Comparison of ENCODE assay signal across 19 mouse cellular contexts in genomic region chr10:114913971-114914370, GRCm38 (mm10).
DNase-seq lines count a peak whose midpoint lies in the region; ATAC-seq lines count a peak whose summit lies in the region.
"Had no signal": no experiment of that assay in that cellular context is flagged by ENCODE, and none has a peak within 500 bp of the region (broad histone marks: within the 10 kb centered on the region; RNA-seq: fewer than 3 reads in every experiment).

No protein-coding gene starts in this region.

- intact Hi-C loops in left cerebral cortex, postnatal 4 days (cut with DNase I), result no loop called here
- intact Hi-C loops in left cerebral cortex, postnatal 36 days (cut with DNase I), result no loop called here
- intact Hi-C loops in heart, postnatal 14 days (cut with DNase I), result no loop called here

- ATAC-seq in cerebellum, adult (ENCODE audit: insufficient number of reproducible peaks, low FRiP score, low TSS enrichment), result peak; percentile 97
- ATAC-seq: forebrain, postnatal 0 days; intestine, embryonic 16.5 days; Patski had no signal

- peak; percentile 26 for DNase-seq in left cerebral cortex, postnatal 4 days
- no peak for DNase-seq in left cerebral cortex, postnatal 36 days (ENCODE audit: low spot score in 2 of 2)
- DNase-seq in cerebellum, adult 8-10 months, result peak; percentile 75
- peak; percentile 70 to 78 for DNase-seq in cerebellum, postnatal 36 days
- DNase-seq in right cerebral cortex, adult 2 months (ENCODE audit: low spot score in 2 of 2), result no peak
- no peak for DNase-seq in heart, postnatal 14 days
- DNase-seq: adrenal gland, postnatal 36 days; forebrain, postnatal 0 days; gastrocnemius, postnatal 14 days; heart, adult 2 months; kidney, adult 9 months; kidney, postnatal 25 days; liver, embryonic 13.5 days; lung, embryonic 14.5 days; midbrain, embryonic 14.5 days; spleen, adult 18-20 months had no signal

Comparison
In these comparisons a context has a peak if more than half of its experiments do, and no peak if none do; other contexts are left out.
1. DNase-seq: peak in left cerebral cortex, postnatal 4 days (single experiment), cerebellum, adult 8-10 months (single experiment) and cerebellum, postnatal 36 days (2 of 2); none in left cerebral cortex, postnatal 36 days (0 of 2), right cerebral cortex, adult 2 months (0 of 2) and heart, postnatal 14 days (0 of 2).